Mouse (Mus musculus) heart, postnatal 4 days (tissue): ENCODE data around the gene Bpifa2. TPM values are rescaled to one million over a fixed set of nuclear protein-coding genes. Genes with fewer than 3 reads are reported as not detected.
"Not testable (repeated sequence)": the region's sequence is repeated elsewhere in the genome, so short reads cannot be mapped to it uniquely, and the experiment has no call there.

Source experiments
- DNase-seq: peaks from one replicate; pipeline ENCODE4 v3.0.0; 2021
- total RNA-seq, 2 experiments: library from RNA; stranded (reverse); gene quantifications; 2 replicates each; pipeline ENCODE4 v1.2.3; 2021

Gene Bpifa2
- total RNA-seq = not detected

DNA sequence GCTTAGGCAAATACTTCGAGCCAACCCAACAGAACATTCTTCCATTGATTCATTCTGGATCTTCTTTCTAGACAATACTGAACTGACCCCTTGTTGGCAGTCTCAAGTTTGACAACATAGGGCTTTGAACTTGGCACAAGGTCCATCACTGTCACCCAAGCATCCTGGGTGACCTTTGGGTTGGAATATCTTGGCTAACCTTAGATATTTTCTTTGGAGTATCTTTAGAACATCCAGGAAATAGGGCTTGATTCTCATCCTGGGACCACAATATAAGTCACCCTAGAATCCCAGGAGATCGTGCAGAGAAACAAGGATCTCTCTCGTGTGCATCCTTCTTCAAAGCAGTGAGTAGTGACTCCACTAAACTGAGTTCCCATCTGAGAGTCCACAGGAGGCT, at the start of gene Bpifa2:
Bpifa2 (plus strand) TSS at position 301 of the 400 bp plus-strand sequence.
- DNase-seq = no peak

DNA sequence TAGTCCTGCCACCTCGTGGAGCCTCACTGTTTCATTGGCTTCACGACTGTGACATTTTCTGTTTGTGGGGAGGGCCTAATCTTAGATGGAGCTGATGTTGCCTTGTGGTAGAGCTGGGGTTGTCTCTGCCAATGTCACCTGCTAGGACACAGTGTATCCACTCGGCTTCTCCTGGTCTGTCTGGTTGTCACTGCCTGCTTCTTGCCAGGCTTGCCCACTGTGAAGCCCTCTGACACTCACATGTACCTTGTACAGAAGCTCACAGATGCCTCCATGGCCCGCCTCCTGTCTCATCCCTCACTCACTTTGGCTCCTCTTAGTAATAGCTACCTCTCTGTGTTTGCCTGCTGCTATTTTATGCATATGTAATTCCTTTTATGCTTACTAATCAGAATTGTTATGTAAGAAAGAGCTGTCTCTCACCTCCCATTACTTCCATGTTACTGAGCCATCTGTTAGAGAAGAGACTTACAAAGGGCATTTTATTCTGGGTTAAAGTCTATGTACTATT, 45.2 kb upstream of the Bpifa2 start:
- DNase-seq = no peak

DNA sequence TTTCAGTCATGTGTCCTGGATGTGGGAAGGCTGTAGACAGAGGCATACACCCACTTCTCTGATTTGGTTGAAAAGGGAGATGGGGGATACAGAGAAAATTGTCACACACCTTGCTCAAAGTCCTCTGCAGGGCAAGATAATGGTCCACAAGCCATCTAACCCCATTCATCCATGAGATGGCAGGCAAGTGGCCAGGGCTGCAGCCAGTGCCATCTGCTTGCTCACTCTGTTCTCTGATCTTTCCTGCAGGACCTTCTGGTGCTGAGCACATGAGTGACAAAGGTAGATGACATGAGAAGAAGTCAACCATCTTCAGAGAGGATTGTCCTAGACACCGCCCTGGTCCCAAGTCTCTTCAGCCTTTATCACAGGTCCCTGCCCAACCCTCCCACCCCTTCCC, 44.7 kb upstream of the Bpifa2 start:
- DNase-seq = no peak

DNA sequence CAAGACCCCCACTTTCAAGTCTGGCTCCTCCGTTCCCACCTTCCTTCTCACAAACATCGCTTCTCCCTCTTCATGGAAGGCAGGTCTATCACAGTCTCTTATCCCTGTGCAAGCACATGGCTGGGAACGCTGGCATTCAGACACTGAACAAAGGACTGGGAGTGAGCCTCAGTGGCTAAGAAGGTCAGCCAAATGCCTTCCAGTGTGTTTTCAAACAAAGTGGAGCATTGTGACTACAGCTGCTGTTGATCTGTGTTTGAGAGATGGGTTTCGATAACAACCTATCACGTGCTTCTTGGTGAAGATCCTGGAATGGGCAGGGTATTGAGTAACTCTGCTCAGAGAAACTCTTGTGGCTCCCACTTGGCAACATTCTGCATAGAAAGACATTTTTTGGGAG, 37.8 kb upstream of the Bpifa2 start:
- no peak for DNase-seq

DNA sequence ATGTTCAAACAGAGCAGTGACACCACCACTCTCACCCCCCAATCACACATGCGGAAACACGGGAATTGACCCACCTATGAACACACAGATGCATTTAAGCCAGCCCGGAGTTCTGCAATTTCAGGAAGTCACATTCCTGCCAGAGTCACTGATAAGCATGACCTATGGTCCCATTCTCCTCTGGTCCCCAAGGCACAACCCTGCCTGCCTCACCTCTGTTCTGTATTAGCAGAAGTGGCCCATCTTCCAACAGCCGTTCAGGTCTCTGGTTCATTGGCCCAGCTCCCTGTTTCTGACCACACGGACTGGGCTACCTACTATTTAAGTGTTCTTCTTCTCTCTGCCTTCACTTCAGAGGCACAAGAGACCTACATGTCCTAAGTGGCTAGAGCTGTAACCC, 33.5 kb upstream of the Bpifa2 start, which contains the start of gene Bpifa6:
Bpifa6 (plus strand) TSS at position 364 of the 400 bp plus-strand sequence.
- no peak for DNase-seq

DNA sequence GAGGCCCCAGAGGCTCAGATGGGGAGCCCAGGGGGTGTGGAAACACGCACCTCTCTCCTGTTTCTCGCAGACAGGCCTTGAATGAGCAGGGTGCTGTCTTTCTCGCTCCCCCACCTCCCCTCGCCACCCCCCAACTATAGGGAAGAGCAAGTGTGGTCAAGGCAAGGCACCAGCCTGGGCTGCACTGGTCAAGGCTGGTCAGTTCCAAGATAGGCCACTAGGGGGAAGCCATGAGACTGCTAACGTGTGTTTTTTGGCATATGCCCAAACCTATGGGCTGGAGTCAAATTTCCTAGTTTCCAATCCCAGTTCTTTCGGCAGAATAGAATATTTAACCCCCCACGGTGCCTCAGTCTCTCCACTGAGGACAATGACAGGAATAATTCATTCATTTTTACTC, 12.3 kb upstream of the Bpifa2 start:
- peak; percentile 90 for DNase-seq

DNA sequence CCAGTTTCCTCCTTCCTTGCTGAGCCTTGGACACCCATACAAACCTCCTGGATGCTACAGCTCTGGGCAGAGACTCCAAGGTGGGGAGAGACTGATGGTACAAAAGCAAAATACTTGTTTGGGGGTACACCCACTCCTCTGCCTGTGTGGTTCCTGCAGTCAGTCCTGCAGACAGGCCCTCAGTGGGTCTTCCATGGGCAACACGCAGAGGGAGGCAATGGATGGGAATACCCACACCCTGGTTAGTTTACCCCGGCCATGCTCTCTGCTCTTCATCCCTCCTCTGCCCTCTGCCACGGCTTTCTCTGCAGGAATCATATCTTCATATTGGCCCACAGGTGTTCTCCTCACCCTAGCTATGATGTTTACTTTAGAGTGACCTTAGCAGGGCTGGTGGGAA, 7.6 kb upstream of the Bpifa2 start:
- DNase-seq = no peak

DNA sequence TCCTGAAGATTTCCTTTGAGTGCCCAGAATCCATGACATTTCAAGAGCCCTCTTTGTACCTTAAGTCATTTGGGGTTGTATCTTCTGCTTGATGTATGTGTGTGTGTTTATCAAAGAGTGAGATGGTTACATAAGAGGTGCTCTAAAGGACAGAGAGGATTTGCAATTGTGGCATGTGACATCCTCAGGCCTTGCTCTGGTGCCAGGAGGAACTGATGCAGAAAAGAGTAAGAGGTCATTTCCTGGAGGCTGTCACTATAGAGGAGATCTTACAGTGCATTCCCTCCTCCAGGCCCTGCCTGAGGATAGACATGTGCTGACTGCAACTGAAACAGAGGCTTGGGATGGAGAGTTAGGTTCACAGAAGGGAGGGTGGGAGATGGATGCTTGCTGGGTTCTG, 7.0 kb upstream of the Bpifa2 start:
- no peak for DNase-seq

DNA sequence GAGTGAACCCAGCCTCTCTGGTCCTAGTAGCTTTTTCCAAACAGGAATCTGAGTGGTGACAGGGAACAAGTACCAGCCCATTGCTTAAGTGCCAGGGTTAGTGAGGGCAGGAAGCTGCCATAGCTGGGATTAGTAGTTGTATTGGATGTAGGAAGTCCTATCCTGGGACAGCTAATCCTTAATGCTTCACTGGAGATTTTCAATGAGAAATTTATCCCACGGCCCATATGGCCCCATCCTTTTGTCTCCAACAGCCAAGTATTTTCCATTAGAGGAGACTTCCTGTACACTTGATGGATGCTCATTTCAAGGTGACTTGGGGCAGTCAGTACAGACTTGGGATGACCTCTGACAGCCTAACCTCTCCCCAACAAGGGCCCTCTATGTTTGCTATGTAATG, 3.6 kb upstream of the Bpifa2 start:
- no peak for DNase-seq

DNA sequence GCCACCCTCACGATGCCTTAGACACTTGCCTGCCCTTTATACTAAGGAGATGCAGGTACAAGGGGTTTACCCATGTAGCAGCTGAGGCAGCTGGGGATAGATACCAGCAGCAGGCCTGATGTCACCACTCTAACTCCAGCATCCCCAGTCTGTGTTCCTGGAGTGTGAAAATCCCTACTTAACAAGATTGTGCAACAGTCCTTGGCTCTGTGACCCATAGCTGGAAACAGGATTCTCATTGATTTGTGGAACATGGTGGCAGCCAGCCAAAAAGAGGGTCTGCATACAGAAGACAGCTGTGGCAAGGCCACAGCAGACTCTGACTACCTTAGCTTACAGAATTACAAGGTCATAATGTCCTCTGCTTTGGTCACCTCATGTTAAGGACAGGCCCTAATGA, 3.0 kb upstream of the Bpifa2 start:
- no peak for DNase-seq

DNA sequence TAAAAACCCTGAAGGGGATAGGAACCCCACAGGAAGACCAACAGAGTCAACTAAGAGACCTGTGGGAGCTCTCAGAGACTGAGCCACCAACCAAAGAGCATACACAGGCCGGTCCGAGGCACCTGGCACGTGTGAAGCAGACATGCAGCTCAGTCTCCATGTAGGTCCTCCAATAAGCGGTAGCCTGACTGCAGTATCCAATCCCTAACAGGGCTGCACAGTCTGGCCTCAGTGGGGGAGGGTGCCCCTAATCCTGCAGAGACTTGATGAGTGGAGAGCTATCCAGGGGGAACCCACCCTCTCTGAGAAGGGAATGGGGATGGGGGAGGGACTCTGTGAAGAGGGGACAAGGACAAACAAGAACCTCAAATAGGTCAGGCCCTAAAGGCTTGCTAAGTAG, 2.3 kb upstream of the Bpifa2 start:
- no peak for DNase-seq

DNA sequence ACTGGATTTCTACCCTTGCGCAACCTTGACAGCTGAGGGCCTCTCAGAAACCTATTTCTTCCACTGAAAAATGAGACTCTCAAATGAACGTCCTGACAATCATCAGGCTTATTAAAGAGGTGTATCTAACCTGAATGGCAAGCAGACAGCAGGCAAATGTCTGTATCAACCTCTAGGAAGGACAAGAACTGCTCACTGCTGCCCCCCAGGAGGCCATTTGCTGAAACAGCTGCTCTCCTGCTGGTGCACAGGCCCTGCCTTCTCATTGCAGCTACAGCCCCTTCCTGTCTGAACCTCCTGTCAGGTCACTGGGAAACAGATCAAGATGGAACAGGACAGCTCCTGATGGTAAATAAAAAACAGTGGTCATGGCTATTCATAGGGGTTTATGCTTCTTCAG, 1.7 kb upstream of the Bpifa2 start:
- no peak for DNase-seq

DNA sequence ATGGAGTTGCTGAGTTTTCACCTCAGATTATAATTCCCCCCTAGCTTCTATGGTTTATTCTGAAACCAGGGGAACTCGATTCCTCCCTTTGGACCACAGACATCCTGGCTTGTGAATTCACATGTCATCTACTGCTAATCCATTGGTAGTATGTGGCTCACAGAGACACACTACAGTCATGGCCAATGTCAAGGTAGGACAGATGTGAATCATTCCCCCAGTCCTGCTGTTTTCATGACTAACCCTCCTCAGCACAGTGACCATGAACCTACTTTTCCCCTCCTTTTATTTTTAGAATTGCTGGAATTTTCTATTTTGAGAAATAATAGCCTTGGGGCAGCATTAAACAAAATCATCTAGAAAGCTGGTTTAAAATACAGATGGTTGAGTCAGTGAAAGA, 684 bp upstream of the Bpifa2 start:
- DNase-seq = no peak

DNA sequence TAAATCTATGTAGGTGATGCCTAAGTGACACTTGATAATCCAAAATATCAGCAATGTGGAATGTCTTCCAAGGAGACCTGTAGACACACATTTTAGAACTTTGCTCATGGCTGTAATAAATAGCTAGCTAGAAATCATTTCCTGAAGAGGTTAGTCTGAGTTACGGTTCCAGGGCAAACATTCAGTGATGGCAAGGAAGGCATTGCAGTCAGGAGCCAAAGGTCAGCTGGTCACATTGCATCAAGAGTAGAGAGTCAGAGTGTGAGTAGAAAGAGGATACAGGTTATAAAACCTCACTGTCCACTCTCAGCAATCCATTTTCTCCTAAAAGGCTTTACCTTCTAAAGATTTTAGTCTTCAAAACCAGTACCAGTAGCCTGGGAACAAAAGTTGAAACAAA, 9.9 kb downstream of the Bpifa2 start:
- no peak for DNase-seq

DNA sequence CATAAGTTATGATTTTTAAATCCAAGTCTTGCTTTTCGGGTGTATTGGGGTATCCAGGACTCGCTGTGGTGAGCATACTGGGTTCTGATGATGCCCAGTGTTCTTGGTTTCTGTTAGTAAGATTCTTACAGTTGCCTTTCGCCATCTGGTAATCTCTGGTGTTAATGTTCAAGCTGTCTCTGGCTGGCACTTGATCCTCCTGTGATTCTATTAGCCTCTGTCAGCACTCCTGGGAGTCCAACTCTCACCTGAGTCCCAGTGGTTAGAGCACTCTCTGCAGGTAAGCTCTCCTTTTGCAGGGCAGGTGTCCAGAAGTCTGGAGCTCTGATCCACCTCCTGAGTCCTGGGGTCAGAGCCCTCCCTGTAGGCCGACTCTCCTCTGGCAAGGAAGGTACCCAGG, 16.6 kb downstream of the Bpifa2 start:
- not testable (repeated sequence) for DNase-seq

DNA sequence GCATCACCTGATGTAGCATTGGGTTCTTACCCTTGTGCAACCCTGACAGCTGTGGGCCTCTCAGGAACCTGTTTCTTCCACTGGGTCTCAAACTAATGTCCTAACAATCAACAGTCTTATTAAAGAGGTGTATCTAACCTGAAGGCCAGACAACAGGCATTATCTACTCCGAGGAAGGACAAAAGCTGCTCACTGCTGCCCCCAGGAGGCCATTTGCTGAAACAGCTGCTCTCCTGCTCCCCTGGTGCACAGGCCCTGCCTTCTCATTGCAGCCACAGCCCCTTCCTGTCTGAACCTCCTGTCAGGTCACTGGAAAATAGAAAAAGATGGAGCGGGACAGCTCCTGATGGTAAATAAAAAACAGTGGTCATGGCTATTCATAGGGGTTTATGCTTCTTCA, 30.9 kb downstream of the Bpifa2 start:
- peak; percentile 33 for DNase-seq

DNA sequence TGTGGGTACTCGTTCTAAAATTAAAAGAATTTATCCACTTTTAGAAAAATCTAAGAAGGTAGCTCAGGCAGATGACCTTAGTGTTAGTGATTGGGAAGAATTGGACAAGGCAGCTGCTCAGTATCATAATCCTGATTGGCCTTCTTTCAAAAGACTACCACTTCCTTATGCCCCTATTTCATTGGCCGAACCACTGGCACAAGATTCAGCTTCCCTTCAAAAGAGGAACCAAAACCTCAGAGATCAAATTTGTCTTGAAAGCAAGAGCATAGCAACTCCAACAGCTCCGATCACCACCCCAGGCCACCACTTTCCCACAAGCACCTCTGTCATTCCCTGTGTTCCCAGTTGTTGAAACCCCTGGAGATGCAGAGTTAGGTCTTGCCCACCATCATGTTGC, 36.7 kb downstream of the Bpifa2 start:
- no peak for DNase-seq

DNA sequence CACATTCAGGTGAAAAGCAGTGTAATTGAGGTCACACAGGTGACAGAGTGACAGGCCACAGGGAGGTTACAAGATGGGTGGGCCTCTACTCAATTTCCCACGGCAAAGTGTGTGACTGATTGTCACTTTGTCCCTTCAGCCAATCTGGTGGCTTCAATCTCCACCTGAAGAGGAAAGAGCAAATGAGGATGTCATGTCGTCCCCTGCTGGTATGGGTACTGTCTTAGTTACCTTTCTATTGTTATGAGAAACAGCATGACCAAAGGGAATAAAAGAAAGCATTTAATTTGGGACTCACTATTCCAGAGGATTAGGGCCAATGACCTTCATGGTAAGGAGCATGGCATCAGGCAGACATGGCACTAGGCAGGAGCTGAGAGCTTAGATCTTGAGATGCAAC, 50.6 kb downstream of the Bpifa2 start:
- DNase-seq = no peak

Other genes starting within 250 kb of the Bpifa2 start
- under 1 TPM; 0.26 to 0.29 TPM for gene Efcab8, start 228.3 kb upstream of the Bpifa2 start, total RNA-seq
- gene Sun5, start 137.2 kb upstream of the Bpifa2 start, total RNA-seq = not detected
- gene Bpifb2, start 133.2 kb upstream of the Bpifa2 start, total RNA-seq = not detected
- not detected for gene Bpifb6, start 107.9 kb upstream of the Bpifa2 start, total RNA-seq
- gene Bpifb3, start 90.0 kb upstream of the Bpifa2 start, total RNA-seq = not detected
- not detected for gene Bpifb4, start 70.1 kb upstream of the Bpifa2 start, total RNA-seq
- not detected for gene Bpifa6, start 33.3 kb upstream of the Bpifa2 start, total RNA-seq
- not detected for gene Bpifa3, start 122.1 kb downstream of the Bpifa2 start, total RNA-seq
- gene Bpifa1, start 134.6 kb downstream of the Bpifa2 start, total RNA-seq = not detected
- gene Bpifa5, start 154.3 kb downstream of the Bpifa2 start, total RNA-seq = not detected
- gene Bpifb1, start 182.6 kb downstream of the Bpifa2 start, total RNA-seq = under 1 TPM in 1 of 2 experiments, not detected in 1; 0.20 TPM
- gene Bpifb5, start 215.5 kb downstream of the Bpifa2 start, total RNA-seq = not detected
- not detected for gene Bpifb9a, start 249.6 kb downstream of the Bpifa2 start, total RNA-seq